Mouse (Mus musculus): ENCODE results near the gene Mllt6.

- TF ChIP-seq CTCF (IDR thresholded peaks at IDR 0.05; ENCODE audit: insufficient read depth, low read length): no peak
- no peak for TF ChIP-seq POLR2A (IDR thresholded peaks at IDR 0.05; ENCODE audit: borderline replicate concordance, extremely low read depth, low read depth, low read length)
Observed at GRCm38 (mm10) chr11:97654210-97654609, 9.0 kb upstream of the Mllt6 start.
